In genomic region chr2:147256696-147257095, GRCm38 (mm10) we compare ENCODE assay signal across 8 mouse cellular contexts.
DNase-seq lines count a peak whose midpoint lies in the region; ATAC-seq lines count a peak whose summit lies in the region.

No protein-coding gene starts in this region.

- peak; percentile 24 for DNase-seq in cerebellum, adult 11 months
- DNase-seq in WW6 (ENCODE audit: low read depth, low spot score): peak; percentile 43
- DNase-seq in cerebellum, postnatal 4 days (ENCODE audit: low spot score in 2 of 2): peak; percentile 44 to 68
- peak; percentile 49 to 76 for DNase-seq in heart, postnatal 10 days
- peak; percentile 31 for DNase-seq in layer of hippocampus, adult 9-10 months (ENCODE audit: low spot score)
- peak; percentile 70 for DNase-seq in lung, postnatal 10 days
- DNase-seq in skeletal muscle tissue, adult 2 months (ENCODE audit: low read depth, low spot score): peak; percentile 7

- intact Hi-C loops in heart, postnatal 10 days (cut with DNase I): loop anchor here (5.0 kb wide), 2 partner anchors 299 to 624 kb away; no protein-coding TSS in a partner anchor

- ATAC-seq in cerebellum, adult (ENCODE audit: insufficient number of reproducible peaks, low FRiP score, low TSS enrichment): no peak

Comparison
In these comparisons a context has a peak if more than half of its experiments do, and no peak if none do; other contexts are left out.
1. DNase-seq: peak in every context shown above with its lines; median percentile 70 in lung, postnatal 10 days; 62 in heart, postnatal 10 days; 56 in cerebellum, postnatal 4 days; 43 in WW6; 31 in layer of hippocampus, adult 9-10 months; 24 in cerebellum, adult 11 months; 7 in skeletal muscle tissue, adult 2 months.